Mouse (Mus musculus) ES-Bruce4 (cell line): ENCODE data around the gene Etv6. TPM values are rescaled to one million over a fixed set of nuclear protein-coding genes. Genes with fewer than 3 reads are reported as not detected.

Experiments
- H3K27ac ChIP-seq: 2 replicates; pipeline ENCODE4 v1.5.1; 2012; ENCODE audit warnings: low read length, inconsistent platforms; ENCODE audit not compliant: insufficient read depth
- H3K27me3 ChIP-seq: 2 replicates; pipeline ENCODE4 v1.6.1; 2012; ENCODE audit warnings: mild to moderate bottlenecking, low read length, inconsistent platforms; ENCODE audit not compliant: control insufficient read depth, poor library complexity, insufficient read depth, severe bottlenecking
- H3K36me3 ChIP-seq: 2 replicates; pipeline ENCODE4 v1.6.1; 2012; ENCODE audit warnings: inconsistent platforms, mild to moderate bottlenecking, low read length, moderate library complexity; ENCODE audit not compliant: control insufficient read depth, poor library complexity, insufficient read depth, severe bottlenecking
- H3K4me1 ChIP-seq: one replicate; pipeline ENCODE4 v1.8.1; 2011; ENCODE audit warnings: low read length; ENCODE audit not compliant: control insufficient read depth, insufficient read depth
- H3K4me3 ChIP-seq: 2 replicates; pipeline ENCODE4 v1.5.1; 2011; ENCODE audit warnings: low read depth, mild to moderate bottlenecking, low read length
- H3K9ac ChIP-seq: 2 replicates; pipeline ENCODE4 v1.6.1; 2012; ENCODE audit warnings: low read depth, mild to moderate bottlenecking, inconsistent platforms; ENCODE audit not compliant: poor library complexity, severe bottlenecking
- H3K9me3 ChIP-seq: replicated peaks from 2 replicates; pipeline ENCODE4 v1.6.1; 2012; ENCODE audit warnings: mild to moderate bottlenecking, low read length, inconsistent platforms; ENCODE audit not compliant: control insufficient read depth, poor library complexity, insufficient read depth, severe bottlenecking
- CTCF ChIP-seq: IDR thresholded peaks from one replicate; pipeline ENCODE4 v1.8.1; 2011; ENCODE audit warnings: low read depth, low read length
- EP300 ChIP-seq: IDR thresholded peaks from 2 replicates; pipeline ENCODE4 v1.6.1; 2011; ENCODE audit warnings: low read depth, low read length; ENCODE audit not compliant: insufficient read depth
- POLR2A ChIP-seq: IDR thresholded peaks from one replicate; pipeline ENCODE4 v1.8.1; 2011; ENCODE audit warnings: low read length; ENCODE audit not compliant: insufficient read depth
- polyA plus RNA-seq: library from polyadenylated mRNA; stranded (reverse); fragments of >200 nt; gene quantifications from 2 replicates; pipeline ENCODE4 v1.2.4, GENCODE M21; 2011; ENCODE audit warnings: low read depth; ENCODE audit not compliant: missing spikeins, insufficient read depth, insufficient read length

Etv6 gene
- polyA plus RNA-seq, 1 experiment, result 19.9 TPM

DNA sequence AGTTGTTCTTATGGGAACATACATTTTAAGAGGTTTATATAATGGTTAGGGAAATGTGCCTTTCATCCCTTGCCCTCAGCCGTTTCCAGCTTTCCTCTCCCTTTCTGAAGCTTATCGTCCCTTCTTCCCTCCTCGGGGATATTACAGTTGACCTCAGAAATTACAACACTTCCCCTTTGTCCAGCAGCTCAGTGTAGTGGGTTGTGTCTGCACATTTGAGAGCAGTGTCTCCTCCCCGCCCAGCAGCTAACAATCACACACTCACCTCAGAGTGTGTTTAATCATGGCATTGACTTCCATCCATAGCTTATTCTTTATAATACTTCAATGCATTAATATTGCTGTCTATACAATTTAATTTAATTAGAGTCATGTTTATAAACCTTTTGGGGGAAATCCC is 98.3 kb downstream of the Etv6 start:
- Histone ChIP-seq H3K27me3 (no peaks in the 10 kb centered on the region), H3K9ac (no peak overlapping the region), H3K4me3 (no peak overlapping the region), H3K36me3 (no peaks in the 10 kb centered on the region), H3K9me3 (no peaks in the 10 kb centered on the region), H3K4me1 (no peaks in the 10 kb centered on the region), H3K27ac (no peak overlapping the region)
- TF ChIP-seq CTCF, result no peak
- no peak for TF ChIP-seq POLR2A
- TF ChIP-seq EP300, result no peak

DNA sequence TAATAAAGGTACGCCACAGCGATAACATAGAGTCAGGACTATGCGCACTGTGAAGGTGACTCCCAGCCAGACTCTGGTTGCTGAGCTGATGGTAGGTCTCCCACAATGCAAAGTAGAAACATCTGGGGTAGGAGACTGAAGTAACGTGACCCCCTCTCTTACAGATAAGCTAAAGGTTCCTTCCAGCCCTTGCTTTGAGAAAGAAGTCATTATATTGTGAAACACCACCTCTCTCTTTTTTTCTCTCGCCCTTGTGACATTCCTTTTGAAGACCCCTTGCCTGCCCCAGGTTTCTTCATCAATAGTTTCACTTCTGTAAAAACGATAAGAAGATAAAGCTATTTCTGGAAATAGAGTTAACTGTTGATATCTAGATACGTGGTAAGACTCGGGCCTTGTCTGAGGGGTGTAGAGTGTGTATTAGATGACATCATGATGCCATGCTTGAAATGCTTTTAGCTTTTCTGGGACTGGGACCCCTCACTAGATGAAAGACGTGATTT is 99.4 kb downstream of the Etv6 start:
- H3K4me1 ChIP-seq, result no peaks in the 10 kb centered on the region
- TF ChIP-seq EP300 (no peak), CTCF (no peak), POLR2A (no peak)
- H3K36me3 ChIP-seq, result no peaks in the 10 kb centered on the region
- H3K27me3 ChIP-seq, result no peaks in the 10 kb centered on the region
- no peak overlapping the region for H3K4me3 ChIP-seq
- H3K9ac ChIP-seq, result no peak overlapping the region
- no peaks in the 10 kb centered on the region for H3K9me3 ChIP-seq
- no peak overlapping the region for H3K27ac ChIP-seq

- Histone ChIP-seq H3K36me3 (no peaks in the 10 kb centered on the region), H3K4me1 (no peaks in the 10 kb centered on the region), H3K27me3 (no peaks in the 10 kb centered on the region), H3K27ac (no peak overlapping the region), H3K9ac (no peak overlapping the region), H3K9me3 (no peaks in the 10 kb centered on the region), H3K4me3 (no peak overlapping the region)
- TF ChIP-seq POLR2A, result no peak
- no peak for TF ChIP-seq CTCF
- TF ChIP-seq EP300, result no peak
Observed at GRCm38 (mm10) chr6:134136315-134136714, 100.8 kb downstream of the Etv6 start.

- no peaks in the 10 kb centered on the region for H3K27me3 ChIP-seq
Observed at GRCm38 (mm10) chr6:134139359-134139758, 103.9 kb downstream of the Etv6 start.

DNA sequence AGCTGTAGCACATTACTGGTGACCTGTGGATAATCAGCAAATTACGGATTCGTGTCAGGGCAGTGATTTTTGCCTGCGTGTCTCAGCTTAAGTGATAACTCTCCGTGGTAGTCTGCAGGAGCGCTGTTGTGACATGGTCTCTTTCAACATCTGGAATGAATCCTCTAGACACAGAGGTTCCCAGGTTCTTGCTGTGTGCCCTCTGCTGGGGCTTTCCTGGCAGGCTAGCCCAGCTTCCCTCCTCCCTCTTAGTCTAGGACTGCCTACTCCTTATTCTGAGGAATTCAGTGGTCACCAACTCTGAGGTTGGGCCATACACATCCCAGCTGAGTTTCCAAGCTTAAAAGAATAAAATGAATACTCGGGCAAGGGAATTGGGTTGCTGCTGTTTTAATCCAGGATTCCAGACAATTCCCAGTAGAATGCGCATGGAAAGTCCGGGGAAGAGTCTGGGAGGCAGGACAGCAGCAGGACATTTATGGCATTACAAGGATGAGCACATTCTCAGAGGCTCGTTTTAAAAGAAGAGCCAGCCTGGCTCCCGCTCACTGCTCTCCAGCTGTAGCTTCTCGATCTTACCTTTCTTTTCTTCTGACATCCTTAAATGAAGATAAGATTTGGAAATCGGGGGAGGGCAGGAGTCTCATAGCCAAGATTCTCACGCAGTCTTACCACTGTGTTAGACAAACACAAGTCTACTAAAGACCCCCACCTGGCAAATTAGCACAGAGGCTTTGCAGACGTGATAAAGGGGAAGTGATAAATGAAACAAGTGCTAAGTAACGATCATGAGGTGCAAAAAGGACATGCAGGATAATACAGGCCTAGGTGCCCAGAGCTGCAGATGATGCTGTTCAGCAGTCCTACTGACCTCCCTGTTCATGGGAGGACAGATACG is 105.5 kb downstream of the Etv6 start:
- H3K9me3 ChIP-seq, result no peaks in the 10 kb centered on the region
- H3K36me3 ChIP-seq, result no peaks in the 10 kb centered on the region
- no peak overlapping the region for H3K9ac ChIP-seq
- TF ChIP-seq POLR2A (no peak), CTCF (no peak), EP300 (no peak)
- H3K27ac ChIP-seq, result no peak overlapping the region
- H3K4me1 ChIP-seq, result no peaks in the 10 kb centered on the region
- no peaks in the 10 kb centered on the region for H3K27me3 ChIP-seq
- H3K4me3 ChIP-seq, result no peak overlapping the region

More at GRCm38 (mm10) chr6:134139359-134139758, 103.9 kb downstream of the Etv6 start:
- no peak for TF ChIP-seq POLR2A
- TF ChIP-seq CTCF, result no peak
- TF ChIP-seq EP300, result no peak
- Histone ChIP-seq H3K27ac (no peak overlapping the region), H3K9me3 (no peaks in the 10 kb centered on the region), H3K36me3 (no peaks in the 10 kb centered on the region), H3K4me3 (no peak overlapping the region), H3K4me1 (no peaks in the 10 kb centered on the region), H3K9ac (no peak overlapping the region)

DNA sequence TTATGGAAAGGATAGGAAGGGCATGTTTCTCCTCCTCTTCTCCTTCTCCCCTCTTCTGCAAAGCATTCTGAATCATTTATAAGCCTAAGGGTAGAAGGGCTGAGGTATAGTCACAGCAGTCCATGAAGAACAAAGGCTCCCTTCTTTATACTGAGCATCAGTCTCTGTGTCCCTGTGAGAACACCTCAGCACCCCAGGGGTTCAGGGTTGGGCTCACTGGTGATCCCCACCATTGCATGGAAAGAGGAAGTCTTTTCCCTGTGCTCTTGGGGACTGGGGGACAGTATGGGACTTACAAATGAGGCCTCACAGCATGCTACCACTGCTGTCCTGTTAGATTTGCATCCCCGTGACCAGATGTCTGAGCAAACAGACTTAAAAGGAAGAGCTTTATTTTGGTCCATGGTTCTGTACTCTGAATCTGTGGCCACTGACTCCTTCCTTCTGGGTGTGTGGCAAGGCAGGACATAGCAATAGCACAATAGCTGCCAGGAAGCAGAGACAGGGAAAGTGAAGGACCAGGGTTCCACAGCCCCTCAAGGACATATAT is 106.2 kb downstream of the Etv6 start:
- no peaks in the 10 kb centered on the region for H3K4me1 ChIP-seq
- H3K4me3 ChIP-seq, result no peak overlapping the region
- no peak overlapping the region for H3K9ac ChIP-seq
- no peaks in the 10 kb centered on the region for H3K36me3 ChIP-seq
- no peaks in the 10 kb centered on the region for H3K9me3 ChIP-seq
- H3K27ac ChIP-seq, result no peak overlapping the region
- H3K27me3 ChIP-seq, result no peaks in the 10 kb centered on the region
- TF ChIP-seq POLR2A (no peak), EP300 (no peak), CTCF (no peak)
